Mouse (Mus musculus): Measurements from ENCODE around the gene Kank2.

GRCm38 (mm10) chr9:21846755-21847341, 48.3 kb upstream of the Kank2 start:
- TF ChIP-seq CTCF (IDR thresholded peaks at IDR 0.05; ENCODE audit: low read depth) (no peak; the same call in 1 of the 2 replicates), EP300 (optimal IDR thresholded peaks at IDR 0.05) (peak; percentile 71)
